Mouse (Mus musculus): ENCODE data around the gene Noxa1.
A peak's percentile ranks its signal among the peaks of the same experiment; 100 is the strongest.

Noxa1 gene

DNA sequence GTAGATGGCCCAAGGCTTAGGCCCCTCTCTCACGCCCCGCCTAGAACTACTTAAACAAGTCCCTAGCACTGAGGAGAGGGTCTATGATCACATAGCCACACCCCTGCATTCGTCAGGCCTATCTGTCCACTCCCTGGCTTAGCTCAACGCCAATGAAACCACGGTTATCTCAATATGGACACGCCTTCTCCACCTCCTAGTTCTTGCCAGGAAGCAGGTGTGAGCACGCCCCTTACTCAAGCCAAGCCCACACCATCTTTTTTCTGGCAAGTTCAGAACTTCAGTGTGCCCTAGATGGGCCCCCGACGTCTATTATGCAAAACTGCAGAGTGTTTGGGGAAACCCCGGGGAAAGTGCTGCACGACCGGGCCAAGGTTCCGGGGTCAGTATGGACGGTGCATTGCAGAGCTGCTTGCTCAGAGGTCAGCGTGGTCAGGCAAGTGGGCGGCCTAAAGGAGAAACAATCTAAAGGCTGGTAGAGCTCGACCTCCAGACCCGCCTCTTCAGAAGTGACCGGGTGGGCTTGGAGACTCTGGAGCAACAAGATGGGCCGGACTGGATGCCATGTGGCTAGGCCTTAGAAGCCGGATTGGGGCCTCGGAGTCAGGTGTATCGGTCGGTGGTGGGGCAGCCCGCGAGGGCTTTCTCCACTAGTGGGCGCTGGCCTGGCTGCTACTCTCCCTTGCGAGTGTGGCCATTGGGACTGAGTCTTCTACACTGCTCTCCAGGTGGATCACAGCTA is at the start of gene Noxa1:
Gene Noxa1 (minus strand): TSS at position 41 of the 742 bp plus-strand sequence.
- no peak for DNase-seq

DNA sequence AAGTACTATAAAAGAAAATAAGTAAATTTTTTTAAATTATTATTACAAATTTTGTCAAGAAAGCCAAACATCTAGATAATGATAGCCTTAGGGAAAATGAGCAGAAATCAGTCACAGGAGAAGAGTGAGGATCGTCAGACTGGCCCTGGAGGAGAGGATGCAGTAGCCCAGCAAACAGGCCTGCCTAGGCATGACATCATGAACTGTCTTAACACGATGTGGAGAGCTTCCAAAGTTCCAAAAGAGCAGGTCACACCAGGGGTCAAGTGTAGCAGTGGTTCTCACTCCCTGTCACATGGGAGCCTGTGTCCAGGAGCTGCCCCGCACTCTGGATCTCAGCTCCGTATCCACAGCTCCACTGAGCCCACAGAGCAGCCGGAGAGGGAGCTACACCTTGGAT is 47.0 kb upstream of the Noxa1 start:
- no peak for DNase-seq

DNA sequence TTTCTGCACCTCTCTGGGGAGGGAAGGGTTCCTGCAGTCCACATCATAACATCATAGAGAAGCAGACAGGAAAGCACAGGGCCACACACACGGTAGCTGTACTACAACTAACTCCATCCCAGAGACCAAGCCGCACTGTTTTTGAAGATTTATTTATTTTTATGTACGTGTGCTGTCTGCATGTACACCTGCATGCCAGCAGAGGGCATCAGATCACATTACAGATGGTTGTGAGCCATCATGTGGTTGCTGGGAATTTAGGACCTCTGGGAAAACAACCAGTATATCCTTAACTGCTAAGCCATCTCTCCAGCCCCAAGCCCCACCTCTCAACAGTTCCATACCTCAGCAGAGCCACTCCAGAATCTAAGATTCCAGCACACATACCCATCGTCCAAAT is 46.2 kb upstream of the Noxa1 start:
- no peak for DNase-seq

DNA sequence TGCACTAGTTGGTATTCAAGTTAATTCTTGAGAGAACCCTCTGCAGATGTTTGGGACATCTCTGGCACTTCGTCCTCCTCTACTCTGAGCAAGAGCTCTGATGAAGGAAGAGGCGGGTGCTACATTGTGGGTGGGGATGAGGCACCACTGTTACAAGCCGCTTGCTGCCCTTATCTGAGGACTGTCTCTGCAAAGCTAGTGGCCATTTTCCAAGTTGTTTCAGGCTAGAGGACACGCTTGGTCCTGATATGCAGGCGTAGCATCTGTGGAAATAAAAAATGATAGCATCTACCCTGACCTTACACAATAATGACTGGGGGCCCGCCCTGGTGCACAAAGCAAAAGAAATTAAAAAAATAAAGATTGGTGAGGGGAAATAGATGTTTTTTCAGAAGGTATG is 42.9 kb upstream of the Noxa1 start:
- no peak for DNase-seq

DNA sequence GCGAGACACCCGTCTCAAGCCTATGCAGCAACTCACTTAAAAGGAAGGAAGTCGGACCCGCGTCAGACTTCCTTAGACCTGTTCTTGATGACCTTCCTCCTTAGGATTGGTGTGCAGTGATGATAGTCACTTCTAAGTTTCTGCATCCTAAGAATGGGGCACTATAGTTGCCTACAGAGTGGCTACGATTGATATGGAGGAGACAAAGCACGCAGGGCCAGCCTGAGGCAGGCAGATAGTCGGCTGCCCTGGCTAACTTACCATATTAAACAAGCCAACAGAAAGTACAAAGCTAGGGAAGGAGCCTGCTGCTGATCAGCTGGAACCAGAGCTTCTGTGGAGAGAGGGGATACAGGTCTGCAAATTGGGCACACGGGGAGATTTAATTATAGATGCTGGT is 36.7 kb upstream of the Noxa1 start:
- DNase-seq = no peak

DNA sequence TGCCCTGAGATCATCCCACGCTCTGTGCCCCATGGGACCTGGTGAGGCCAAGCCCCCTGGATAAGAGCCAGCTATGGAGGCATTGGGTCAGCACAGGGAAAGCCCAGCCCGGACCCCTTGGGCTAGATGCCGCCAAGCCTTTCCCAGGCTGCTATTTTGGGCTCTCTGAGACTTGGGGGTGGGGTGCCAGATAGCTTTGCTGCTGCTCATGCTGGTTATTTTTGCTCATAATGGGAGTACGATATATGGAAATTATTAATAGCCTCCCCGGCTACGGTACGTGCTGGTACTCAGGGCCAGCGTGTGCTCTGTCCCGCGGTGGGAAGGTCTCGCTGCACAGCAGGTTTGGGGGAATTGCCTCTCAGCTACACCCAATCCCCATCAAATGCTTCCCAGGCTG is 33.1 kb upstream of the Noxa1 start:
- DNase-seq = no peak

DNA sequence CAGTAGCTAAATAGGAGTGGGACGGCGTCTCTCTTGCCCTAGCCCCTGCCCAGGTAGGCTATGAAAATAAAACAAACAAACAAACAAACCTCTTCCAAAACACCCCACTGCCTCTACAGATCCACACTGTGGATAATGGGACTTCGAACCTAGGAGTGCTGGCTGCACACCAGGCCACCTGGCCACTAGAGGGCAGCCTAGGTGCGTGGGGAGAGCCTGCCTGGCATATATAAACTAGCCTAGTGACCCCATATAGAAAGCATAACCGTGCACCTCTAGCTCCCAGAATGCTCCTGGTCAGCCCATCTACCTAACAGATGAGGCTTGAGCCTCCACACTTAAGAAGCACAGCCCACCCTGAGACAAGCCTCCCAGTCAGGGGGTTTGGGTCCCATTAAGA is 32.3 kb upstream of the Noxa1 start:
- DNase-seq = peak; percentile 39 to 50

DNA sequence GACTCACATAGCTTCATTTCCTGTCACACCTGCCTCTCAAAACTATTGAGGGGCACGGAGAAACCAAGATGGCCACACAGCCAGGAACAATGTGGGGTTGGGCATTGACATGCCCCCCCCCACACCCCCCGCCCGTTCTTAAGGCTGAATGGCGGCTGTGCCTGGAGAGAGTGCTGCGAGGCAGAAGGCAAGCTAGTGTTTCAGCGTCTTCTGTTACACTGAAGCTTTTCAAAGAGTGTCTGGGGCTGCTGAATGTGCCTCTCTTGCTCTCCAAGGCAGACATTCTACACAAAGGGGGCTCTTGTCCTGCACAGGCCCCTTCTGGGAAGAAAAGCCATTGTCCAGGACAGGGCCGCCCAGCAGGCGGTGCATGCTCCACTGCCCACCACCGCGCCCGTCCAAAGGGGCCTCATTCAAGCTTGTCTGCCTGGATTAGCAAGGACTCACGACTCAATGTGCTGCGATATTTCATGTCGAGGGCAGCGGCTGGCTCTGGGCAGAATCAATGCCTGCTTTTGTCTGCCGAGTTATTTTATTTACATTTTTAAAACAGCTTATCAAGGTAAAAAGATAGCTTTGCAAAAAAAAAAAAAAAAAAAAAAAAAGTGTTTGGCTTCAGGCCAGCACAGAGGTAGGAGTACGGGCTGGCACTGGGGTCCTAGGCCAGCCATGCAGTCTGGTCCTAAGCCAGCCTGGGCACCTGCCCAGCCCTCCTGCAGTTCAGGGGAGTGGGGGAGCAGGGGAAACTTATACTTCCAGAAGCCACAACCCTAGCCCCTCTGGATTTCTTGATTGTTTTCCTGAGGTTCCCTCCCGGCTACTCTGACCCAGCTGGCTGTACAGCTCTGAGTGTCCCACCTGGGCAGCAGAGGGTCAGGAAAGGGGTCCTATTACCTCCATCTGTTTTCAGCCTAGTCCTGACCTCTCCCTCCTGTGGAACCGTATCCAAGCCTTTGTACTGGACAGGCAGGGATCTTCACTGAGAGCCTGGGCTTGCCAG is 31.4 kb upstream of the Noxa1 start:
- DNase-seq = no peak

DNA sequence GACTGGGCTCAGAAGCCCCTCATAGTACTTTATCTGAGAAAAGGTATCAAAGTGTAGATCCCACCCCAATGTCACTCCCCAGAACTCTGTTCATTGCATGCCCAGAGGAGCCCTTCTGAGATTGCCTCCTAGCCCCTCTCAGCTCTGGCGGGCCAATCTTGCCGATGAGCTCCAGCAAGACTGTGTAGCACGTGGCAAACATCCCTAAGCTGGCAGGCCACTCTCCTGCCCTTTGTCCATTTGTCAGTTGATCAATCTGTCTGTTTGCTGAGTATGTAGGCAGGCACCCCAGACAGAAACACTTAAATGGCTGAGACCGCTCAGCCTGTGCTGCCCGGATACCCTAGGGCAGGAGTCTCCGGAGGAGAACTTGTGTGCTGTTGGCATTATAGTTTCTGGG is 30.2 kb upstream of the Noxa1 start:
- no peak for DNase-seq

DNA sequence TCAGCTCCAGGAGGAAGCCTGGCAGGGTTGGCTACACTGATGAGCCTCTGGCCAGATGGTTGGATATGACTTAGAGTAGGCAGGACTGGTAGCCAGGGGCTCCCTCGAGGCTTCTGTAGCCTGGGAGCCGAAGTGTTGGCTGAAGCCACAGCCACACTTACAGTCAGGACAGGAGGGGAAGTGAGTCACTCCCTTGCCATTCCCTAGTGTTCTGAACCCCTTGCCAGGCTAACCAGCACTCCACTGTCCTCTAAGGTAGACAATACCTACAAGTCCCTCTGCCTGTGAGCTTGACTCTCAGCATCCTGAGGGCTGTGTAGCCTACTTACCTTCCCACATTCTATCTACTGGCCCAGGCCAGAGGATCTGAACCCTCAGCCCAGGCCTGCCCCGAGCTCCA is 29.5 kb upstream of the Noxa1 start:
- DNase-seq = no peak

DNA sequence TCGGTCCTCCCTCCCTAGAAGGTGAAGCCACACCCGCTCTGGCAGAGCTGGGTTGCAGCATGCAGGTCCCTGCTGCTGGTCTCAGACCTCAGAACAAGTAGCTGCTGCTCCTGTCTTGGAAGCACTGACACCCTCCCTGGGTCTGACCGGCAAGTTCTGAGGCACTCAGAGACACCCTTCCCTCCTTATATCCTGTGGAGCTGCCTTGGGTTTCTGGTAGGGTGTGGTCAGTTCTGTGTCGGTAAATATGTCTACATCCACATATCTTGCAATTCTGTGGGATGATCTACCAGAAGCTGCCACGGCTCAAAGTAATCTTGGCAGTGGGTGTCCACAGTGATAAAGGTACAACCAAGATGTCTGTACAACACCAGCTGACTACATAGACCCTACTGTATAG is 28.6 kb upstream of the Noxa1 start:
- DNase-seq = no peak

DNA sequence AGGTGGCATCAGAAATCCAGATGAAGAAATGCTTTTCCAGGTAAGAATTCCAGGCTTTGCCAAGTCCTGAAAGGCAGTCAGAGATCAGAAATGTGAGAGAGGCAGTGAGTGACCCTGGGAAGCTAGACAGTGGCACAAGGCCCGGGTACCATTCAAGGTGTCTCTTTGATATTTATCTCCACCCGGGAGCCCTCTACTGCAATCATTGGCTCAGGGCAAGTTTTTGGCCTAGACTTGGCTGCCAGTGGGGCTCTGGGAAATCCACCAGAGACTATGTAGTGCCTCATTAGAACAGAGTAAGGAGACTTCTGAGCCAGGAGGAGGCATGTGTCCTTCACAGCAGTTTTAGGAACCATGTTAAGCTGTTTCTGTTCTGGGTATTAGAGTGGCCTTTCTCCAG is 27.7 kb upstream of the Noxa1 start:
- no peak for DNase-seq

DNA sequence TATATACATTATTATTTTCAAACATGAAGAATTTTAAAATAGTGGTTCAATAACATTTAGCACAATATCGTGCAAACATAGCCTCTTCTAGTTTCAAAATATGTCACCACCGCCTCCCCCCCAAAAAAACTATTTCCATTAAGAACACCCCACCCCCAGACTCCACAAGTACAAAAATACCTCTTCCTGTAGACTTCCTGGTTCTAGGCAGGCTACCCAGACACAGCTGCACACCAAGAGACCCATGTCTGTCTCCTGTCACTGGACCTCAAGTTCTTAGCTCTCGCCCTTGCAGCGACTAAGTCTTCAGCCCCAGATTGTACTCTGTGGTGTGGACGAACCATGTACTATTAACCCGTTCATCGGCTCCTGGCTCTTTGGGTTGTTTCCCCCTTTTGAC is 26.0 kb upstream of the Noxa1 start:
- DNase-seq = no peak

DNA sequence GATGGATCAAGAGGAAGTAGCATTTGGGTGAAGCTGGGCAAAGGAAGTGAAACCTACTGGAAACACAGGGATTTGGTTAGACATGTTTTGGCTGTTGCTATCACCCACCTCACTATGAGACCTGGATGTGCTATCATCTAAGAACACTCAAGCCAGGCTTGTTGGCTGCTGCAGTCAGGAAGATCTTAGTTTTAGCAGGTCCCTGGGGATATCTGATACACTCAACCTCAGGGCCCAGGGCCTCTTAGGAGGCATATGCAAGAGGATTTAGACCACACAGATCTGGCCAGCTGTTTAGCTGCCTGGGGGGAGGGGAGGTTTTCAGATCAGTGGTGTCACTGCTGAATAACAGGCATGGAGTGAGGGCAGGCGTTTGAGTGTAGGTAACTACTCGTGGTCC is 20.5 kb upstream of the Noxa1 start:
- DNase-seq = no peak

DNA sequence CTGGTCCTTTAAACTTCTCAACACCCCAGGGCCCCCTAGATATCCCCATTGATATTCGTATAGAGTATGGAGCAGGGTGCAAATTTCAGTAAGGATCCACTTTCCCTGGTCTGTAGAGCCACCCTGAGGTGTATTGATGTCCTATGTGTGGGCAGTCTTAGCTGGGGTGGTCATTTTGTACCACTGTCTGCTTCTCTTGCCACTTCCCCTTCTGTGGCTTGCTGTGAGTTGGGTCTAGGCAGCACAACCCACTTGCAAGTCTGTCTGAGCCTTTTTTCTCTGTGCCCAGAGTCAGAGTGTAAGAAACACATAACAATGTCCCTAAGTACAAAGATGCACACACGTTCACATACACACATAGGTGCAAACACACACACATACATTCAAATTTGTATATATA is 19.4 kb upstream of the Noxa1 start:
- no peak for DNase-seq

DNA sequence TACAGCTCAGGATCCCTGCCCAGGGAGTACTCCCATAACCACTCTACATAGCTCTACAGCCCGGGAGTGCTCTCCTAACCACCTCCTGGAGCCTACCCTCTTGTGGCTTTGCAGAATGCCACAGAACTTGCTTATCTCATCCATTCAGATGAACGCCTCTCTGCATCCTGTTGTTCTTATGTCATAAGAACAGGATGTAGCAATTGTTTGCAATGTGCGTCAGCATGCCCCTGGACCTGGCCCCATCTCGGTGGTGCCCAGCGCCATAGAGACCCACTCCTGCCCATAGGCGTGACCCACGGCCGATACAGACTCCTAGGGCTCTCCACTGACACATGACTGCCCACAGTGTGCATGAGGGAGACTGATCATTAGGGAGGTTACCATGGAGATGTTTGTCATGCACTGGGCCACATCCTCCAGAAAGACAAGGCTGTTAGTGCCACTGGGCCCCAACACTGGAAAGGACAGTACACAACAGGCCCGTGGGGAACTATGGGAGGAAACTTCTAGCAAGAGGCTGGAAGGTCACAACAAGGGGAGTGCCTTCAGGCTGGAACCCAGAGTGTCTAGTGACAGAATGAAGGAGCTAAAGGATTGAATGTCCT is 16.3 kb upstream of the Noxa1 start:
- no peak for DNase-seq

DNA sequence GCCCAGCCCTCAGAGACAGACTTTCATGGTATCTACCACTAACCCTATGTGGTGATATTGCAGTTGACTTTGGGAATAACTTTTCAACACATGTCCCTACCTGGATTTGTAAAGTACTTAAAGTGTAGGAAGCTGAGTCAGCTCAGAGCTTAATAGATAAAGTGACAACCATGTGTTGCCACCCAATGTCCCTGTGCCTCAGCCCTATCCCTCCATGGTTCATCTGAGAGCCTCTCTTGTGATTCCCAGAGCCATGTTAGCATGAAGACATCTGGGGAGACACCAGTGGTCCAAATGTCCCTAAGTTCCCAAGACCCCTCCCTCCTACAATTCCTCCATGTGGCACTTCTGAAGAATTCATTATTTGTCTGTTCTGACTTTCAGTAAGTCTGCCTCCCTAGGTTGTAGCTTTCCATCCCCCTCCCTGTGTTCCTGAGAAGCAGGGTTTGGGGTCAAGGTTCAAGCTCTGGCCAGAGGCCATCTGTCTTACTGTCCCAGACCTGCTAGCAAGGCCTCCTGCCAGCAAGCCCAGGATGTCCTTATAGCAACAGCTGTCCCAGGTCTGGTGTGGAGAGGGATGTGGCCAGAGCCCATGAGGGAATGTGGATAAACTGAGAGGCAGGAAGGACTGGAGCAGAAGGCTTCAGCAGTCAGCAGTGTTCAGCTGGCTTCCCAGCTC is 15.7 kb upstream of the Noxa1 start:
- DNase-seq = no peak

DNA sequence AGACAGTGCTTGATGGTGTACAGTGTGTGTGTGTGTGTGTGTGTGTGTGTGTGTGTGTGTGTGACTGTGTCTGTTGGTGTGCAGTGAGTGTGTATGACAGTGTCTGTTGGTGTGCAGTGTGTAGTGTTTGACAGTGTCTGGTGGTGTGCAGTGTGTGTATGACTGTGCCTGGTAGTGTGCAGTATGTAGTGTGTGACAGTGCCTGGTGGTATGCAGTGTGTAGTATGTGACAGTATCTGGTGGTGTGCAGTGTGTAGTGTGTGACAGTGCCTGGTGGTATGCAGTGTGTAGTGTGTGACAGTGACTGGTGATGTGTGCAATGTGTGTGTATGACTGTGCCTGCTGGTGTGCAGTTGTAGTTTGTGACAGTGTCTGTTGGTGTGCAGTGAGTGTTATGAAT is 14.5 kb upstream of the Noxa1 start:
- DNase-seq = no peak

DNA sequence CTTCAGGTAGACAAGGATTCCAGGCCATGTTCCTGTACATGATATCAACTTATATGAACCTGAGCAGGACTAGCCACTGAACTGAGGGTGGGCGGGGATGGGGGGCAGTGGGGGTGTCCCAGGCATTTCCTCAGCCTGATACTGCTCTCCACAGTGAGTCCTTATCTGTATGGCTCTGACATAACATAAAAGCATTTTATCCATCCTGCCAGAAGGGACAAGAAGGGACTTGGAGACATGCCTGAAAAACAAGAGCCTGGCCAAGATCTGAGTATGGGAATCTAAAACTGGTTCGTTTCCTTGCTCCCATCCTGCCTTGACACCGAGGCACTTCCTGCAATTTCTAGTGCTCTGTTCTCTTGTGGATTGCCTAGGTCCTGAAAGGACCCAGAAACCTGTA is 11.1 kb upstream of the Noxa1 start:
- DNase-seq = no peak

DNA sequence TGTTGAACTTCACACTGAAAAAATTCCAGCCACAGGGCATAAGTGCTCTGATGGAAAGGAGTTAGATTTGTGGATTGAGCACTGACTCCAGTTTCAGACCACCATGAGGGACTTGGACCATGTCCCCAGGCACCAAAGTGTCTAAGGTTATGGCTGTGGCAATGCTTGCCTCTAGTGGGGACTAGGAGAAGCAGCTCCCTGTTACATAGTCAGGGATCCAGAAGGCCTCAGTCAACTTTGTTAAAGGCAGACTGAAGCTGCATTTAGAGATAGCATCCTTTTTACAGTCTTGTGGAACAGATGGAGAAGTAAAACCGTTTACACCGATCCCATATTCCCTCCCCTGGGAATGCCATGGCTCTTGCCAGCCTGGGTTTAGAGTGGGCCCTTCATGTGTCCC is 9.2 kb upstream of the Noxa1 start:
- no peak for DNase-seq

DNA sequence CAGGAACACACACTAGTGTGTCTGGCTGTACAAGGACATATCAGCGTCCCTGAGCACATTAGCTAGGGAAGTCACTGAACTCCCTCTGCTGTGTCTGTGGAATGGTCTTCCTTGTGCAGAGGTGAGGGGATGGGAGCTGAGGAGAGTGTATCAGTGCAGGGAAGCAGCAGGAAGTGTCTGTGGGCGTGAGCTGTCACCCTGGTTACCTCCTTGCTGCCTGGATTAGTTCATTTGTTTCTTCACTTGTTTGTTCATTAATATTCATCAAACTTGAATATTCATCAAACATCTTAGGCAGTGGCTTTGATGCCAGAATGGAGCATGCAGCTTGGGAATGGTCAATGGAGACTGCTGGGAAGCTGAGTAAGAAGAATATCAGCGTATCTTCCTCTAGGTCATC is 4.8 kb upstream of the Noxa1 start:
- DNase-seq = no peak

DNA sequence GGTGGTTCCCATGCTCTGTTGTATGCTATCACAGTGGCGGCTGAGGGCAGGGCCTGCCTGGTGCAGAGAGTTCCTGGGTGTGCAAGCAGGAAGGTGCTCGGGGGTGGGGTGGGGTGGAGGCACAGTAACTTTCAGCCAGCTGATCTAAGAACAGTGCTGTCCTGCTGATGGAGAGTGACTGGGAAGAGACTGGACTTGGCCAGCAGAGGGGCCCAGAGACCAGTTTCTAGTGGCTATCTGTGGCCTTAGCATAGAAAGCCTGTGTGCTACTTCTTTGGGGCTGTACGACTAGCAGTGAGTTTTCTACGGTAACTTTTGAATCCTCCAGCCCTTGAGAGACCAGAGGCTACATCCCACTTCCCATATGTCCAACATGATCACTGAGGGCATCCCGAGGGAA is 4.0 kb upstream of the Noxa1 start:
- no peak for DNase-seq

DNA sequence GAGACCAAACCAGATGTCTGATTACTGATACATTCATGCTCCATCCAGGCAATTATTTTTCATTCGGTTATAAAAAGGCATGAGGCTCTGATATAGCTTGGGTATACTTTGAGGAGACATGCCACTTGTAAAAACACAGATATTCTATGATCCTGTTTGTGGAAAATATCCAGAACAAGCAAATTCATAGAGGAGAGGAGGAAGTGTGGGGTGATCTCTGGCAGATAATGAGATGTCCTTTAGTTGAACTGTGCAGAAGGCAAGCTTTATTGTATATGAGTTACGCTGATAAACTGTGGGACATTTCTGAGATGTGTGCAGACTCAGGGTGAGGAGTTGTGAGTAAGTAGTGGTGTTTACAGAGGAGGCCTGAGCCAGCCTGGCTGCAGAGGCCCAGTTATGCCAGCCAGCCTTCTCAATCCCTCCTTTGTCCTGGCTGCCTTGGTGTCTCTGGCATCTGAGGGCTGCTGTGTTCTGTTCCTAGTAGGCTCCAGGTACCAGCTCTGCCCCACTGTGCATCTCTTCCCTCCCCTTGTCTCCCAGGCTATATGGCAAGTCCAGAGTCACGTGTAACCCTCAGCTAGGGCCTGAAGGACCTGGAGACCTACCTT is 3.2 kb upstream of the Noxa1 start:
- DNase-seq = no peak

All from cerebellum, postnatal 36 days (tissue).